Mouse (Mus musculus) midbrain, embryonic 16.5 days (tissue): ENCODE measurements around the gene Supt6. TPM values are rescaled to one million over a fixed set of nuclear protein-coding genes. Genes with fewer than 3 reads are reported as not detected.
A peak's percentile ranks its signal among the peaks of the same experiment; 100 is the strongest.

ENCODE experiments used
- ATAC-seq: fragments of 200-750 bp; cut with Nextera tagmentation; 2 replicates; pipeline ENCODE4 v1.8.0; 2017; ENCODE audit warnings: moderate TSS enrichment
- H3K27ac ChIP-seq: fragments of 300-500 bp; sonication (generic); 2 replicates; pipeline ENCODE4 v1.5.1; 2014; ENCODE audit warnings: mild to moderate bottlenecking, low read length, mixed read lengths
- H3K27me3 ChIP-seq: fragments of 300-500 bp; sonication (generic); 2 replicates; pipeline ENCODE4 v1.6.1; 2014; ENCODE audit warnings: low read depth, low read length, mixed read lengths; ENCODE audit not compliant: control insufficient read depth, insufficient read depth
- H3K36me3 ChIP-seq: fragments of 300-500 bp; sonication (generic); 2 replicates; pipeline ENCODE4 v1.6.1; 2014; ENCODE audit warnings: mild to moderate bottlenecking, low read length, moderate library complexity, mixed read lengths; ENCODE audit not compliant: control insufficient read depth, insufficient read depth
- H3K4me1 ChIP-seq: fragments of 300-500 bp; sonication (generic); 2 replicates; pipeline ENCODE4 v1.6.1; 2014; ENCODE audit warnings: mild to moderate bottlenecking, low read length, mixed read lengths; ENCODE audit not compliant: control insufficient read depth, insufficient read depth
- H3K4me2 ChIP-seq: fragments of 300-500 bp; sonication (generic); 2 replicates; pipeline ENCODE4 v1.6.1; 2014; ENCODE audit warnings: mild to moderate bottlenecking, low read length, mixed read lengths
- H3K4me3 ChIP-seq: fragments of 300-500 bp; sonication (generic); 2 replicates; pipeline ENCODE4 v1.5.1; 2014; ENCODE audit warnings: low read depth, mild to moderate bottlenecking, low read length, moderate library complexity, mixed read lengths
- H3K9ac ChIP-seq: fragments of 300-500 bp; sonication (generic); 2 replicates; pipeline ENCODE4 v1.6.1; 2014; ENCODE audit warnings: low read depth, low read length, mixed read lengths
- H3K9me3 ChIP-seq: fragments of 300-500 bp; sonication (generic); replicated peaks from 2 replicates; pipeline ENCODE4 v1.6.1; 2014; ENCODE audit warnings: mild to moderate bottlenecking, low read length, mixed read lengths; ENCODE audit not compliant: control insufficient read depth, poor library complexity, severe bottlenecking
- WGBS: fragments of 180-500 bp; shearing (Covaris S2); extraction: QIAGEN DNeasy Blood & Tissue Kit; methylation state at CpG from one replicate; pipeline ENCODE4 v1.1.7; 2014; 5-methylcytosine and 5-hydroxymethylcytosine counted together
- microRNA-seq: library from miRNA; unstranded; fragments of <30 nt; microRNA quantifications from one replicate; pipeline ENCODE4, GENCODE M21; 2017
- polyA plus RNA-seq: library from polyadenylated mRNA; unstranded; fragments of >200 nt; fragmentation: Nextera tagmentation; extraction: Ambion mirVana; gene quantifications from 2 replicates; pipeline ENCODE4 v1.2.1, GENCODE M21; 2015

Supt6 gene
- polyA plus RNA-seq, 1 experiment from 2014 or later, result 27.5 TPM

DNA sequence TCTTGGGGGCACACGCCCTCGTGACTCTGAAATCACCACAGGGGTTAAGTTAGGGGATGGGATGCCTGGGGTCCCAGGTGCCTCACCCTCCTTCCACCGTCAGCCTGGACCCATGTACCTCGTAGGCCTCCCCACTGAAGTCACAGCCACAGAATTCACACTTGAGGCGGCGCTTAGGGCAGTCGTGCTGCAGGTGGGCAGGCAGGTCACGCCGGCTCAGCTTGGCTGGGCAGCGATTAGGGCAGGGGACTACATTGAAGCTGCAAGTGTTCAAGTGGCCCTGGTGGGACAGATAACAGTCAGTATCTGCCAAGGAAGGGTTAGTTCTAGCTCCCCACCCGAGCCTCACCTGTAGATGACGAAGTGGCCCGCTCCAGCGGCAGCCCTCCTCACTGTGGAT lies 84.6 kb downstream of the Supt6 start:
- Histone ChIP-seq H3K4me2 (no peak overlapping the region), H3K27ac (no peak overlapping the region), H3K27me3 (no peaks in the 10 kb centered on the region), H3K4me3 (no peak overlapping the region), H3K9me3 (no peaks in the 10 kb centered on the region), H3K36me3 (peaks cover 24% of the 10 kb centered on the region), H3K9ac (no peak overlapping the region), H3K4me1 (peaks cover 28% of the 10 kb centered on the region)
- no peak for ATAC-seq
- WGBS, result 93% methylated on average over 14 of the region's 14 CpGs

GRCm38 (mm10) chr11:78160675-78161074 lies 85.1 kb downstream of the Supt6 start:
- H3K4me1 ChIP-seq, result peaks cover 23% of the 10 kb centered on the region
- no peak overlapping the region for H3K27ac ChIP-seq
- H3K4me2 ChIP-seq, result no peak overlapping the region
- ATAC-seq, result no peak
- peaks cover 24% of the 10 kb centered on the region for H3K36me3 ChIP-seq
- H3K27me3 ChIP-seq, result no peaks in the 10 kb centered on the region
- no peak overlapping the region for H3K9ac ChIP-seq
- no peaks in the 10 kb centered on the region for H3K9me3 ChIP-seq
- no peak overlapping the region for H3K4me3 ChIP-seq
- WGBS, result 91% methylated on average over 3 of the region's 3 CpGs

DNA sequence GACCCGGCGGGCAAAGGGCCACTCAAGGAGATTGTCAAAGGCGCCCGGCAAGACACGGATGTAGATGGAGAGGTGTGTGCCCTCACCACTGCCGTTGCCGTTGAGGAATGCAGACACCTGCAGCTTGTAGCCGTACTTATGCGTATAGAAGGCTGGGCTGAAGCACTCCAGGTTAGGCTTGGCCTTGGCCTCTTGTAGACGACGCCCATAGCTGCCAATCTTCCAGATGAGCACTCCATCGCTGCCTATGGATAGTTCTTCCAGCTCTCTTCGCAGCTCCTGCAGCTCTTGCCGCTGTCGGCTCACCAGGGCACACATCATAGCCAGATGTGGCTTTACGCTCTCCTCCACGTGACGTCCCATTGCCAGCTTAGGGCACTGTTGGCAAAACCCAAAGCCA lies 85.6 kb downstream of the Supt6 start:
- H3K27me3 ChIP-seq, result no peaks in the 10 kb centered on the region
- H3K9me3 ChIP-seq, result no peaks in the 10 kb centered on the region
- no peak overlapping the region for H3K27ac ChIP-seq
- H3K9ac ChIP-seq, result no peak overlapping the region
- WGBS, result 90% methylated on average over 18 of the region's 18 CpGs
- no peak overlapping the region for H3K4me2 ChIP-seq
- H3K36me3 ChIP-seq, result peaks cover 24% of the 10 kb centered on the region
- H3K4me3 ChIP-seq, result no peak overlapping the region
- peaks cover 22% of the 10 kb centered on the region for H3K4me1 ChIP-seq
- no peak for ATAC-seq

DNA sequence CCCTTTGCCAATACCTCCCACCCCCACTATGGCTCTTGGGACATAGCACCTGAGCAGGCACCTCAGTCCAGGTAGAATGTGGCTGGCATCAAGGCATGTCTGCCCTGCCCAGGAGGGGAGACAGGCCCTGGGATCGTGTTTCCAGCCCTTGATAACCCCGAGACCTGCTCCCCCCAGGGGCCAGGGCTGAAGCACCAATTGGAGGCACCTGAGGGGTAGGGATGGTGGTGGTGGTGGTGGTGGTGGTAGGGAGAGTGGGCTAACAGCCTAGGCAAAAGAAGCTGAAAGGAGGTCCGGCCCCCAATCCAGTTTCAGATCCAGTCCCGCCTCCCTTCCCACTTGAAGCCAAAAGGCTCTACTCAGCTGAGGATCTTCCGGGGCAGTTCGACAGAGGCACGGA lies 86.2 kb downstream of the Supt6 start:
- Histone ChIP-seq H3K4me1 (peaks cover 25% of the 10 kb centered on the region), H3K4me3 (no peak overlapping the region), H3K9me3 (no peaks in the 10 kb centered on the region), H3K27me3 (no peaks in the 10 kb centered on the region), H3K27ac (no peak overlapping the region), H3K4me2 (no peak overlapping the region), H3K36me3 (peaks cover 28% of the 10 kb centered on the region), H3K9ac (no peak overlapping the region)
- ATAC-seq, result no peak
- 78% methylated on average over 7 of the region's 7 CpGs for WGBS

DNA sequence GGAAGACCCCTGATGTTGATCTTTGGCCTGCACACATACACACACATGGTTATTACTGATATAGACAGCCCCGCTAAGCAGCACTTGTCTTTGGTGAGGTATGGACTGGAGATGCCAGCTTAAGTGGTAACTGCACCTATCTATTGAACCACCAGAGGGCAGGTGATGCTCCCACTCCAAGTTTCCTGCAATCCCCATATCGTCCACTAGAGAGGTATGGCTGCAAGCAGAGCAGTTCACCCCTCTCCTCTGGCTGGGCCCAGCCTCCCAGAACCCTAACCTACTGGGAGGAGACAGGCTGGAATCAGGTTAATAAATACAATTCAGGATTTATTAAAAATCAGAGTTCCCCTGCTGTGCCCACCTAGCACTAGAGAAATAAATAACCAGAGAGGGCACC lies 86.7 kb downstream of the Supt6 start:
- peaks cover 30% of the 10 kb centered on the region for H3K36me3 ChIP-seq
- no peak overlapping the region for H3K9ac ChIP-seq
- no peaks in the 10 kb centered on the region for H3K27me3 ChIP-seq
- no peak overlapping the region for H3K4me3 ChIP-seq
- H3K4me2 ChIP-seq, result no peak overlapping the region
- ATAC-seq, result peak; percentile 14; the same call in 1 of the 2 replicates
- no peak overlapping the region for H3K27ac ChIP-seq
- no peaks in the 10 kb centered on the region for H3K9me3 ChIP-seq
- WGBS, result 27% methylated on average over 2 of the region's 2 CpGs
- H3K4me1 ChIP-seq, result peaks cover 27% of the 10 kb centered on the region

Small RNA genes lying within 50 kb of the gene (microRNA-seq; reads per million reads assigned to microRNA genes)
- 0.52 reads per million for gene Mir7653

Other genes with a start within 250 kb of the Supt6 start
- gene Dhrs13, start 213.7 kb downstream of the Supt6 start, polyA plus RNA-seq, result 50.5 and 53.3 TPM in 2 replicates
- 71.7 and 83.4 TPM in 2 replicates for gene Flot2, start 208.1 kb downstream of the Supt6 start, polyA plus RNA-seq
- 32.8 and 33.3 TPM in 2 replicates for gene Eral1, start 165.6 kb downstream of the Supt6 start, polyA plus RNA-seq
- gene Fam222b, start 151.3 kb downstream of the Supt6 start, polyA plus RNA-seq, result 27.7 and 28.7 TPM in 2 replicates
- 83.8 and 93.2 TPM in 2 replicates for gene Traf4, start 80.4 kb downstream of the Supt6 start, polyA plus RNA-seq
- gene Nek8, start 69.3 kb downstream of the Supt6 start, polyA plus RNA-seq, result 4.8 and 6.6 TPM in 2 replicates
- 7.4 and 10.1 TPM in 2 replicates for gene Tlcd1, start 69.3 kb downstream of the Supt6 start, polyA plus RNA-seq
- 698 and 713 TPM in 2 replicates for gene Rpl23a, start 62.4 kb downstream of the Supt6 start, polyA plus RNA-seq
- 49.9 and 55.7 TPM in 2 replicates for gene Rab34, start 57.6 kb downstream of the Supt6 start, polyA plus RNA-seq
- 2.3 and 2.6 TPM in 2 replicates for gene Proca1, start 52.6 kb downstream of the Supt6 start, polyA plus RNA-seq
- gene Sdf2, start 241 bp downstream of the Supt6 start, polyA plus RNA-seq, result 89.6 and 92.8 TPM in 2 replicates
- 50.1 and 58.7 TPM in 2 replicates for gene 2610507B11Rik, start 15.8 kb upstream of the Supt6 start, polyA plus RNA-seq
- gene BC030499, start 44.9 kb upstream of the Supt6 start, polyA plus RNA-seq, result 0.15 and 0.25 TPM in 2 replicates
- gene Spag5, start 55.5 kb upstream of the Supt6 start, polyA plus RNA-seq, result 4.2 and 6.5 TPM in 2 replicates
- gene Aldoc, start 77.0 kb upstream of the Supt6 start, polyA plus RNA-seq, result 87.2 and 154 TPM in 2 replicates
- gene Pigs, start 82.4 kb upstream of the Supt6 start, polyA plus RNA-seq, result 70.7 and 79.0 TPM in 2 replicates
- 77.2 and 81.8 TPM in 2 replicates for gene Unc119, start 97.5 kb upstream of the Supt6 start, polyA plus RNA-seq
- gene Foxn1, start 140.6 kb upstream of the Supt6 start, polyA plus RNA-seq, result not detected in 2 replicates
- not detected in 2 replicates for gene Slc13a2, start 176.2 kb upstream of the Supt6 start, polyA plus RNA-seq
- 23.0 and 25.6 TPM in 2 replicates for gene Slc46a1, start 219.7 kb upstream of the Supt6 start, polyA plus RNA-seq